Mouse (Mus musculus): ENCODE results near the gene Clca3a2. TPM values are rescaled to one million over a fixed set of nuclear protein-coding genes. Genes with fewer than 3 reads are reported as not detected.

The Clca3a2 gene
- not detected for polyA plus RNA-seq (2014; fragmentation: Illumina TruSeq; extraction: RNeasy Lipid Tissue Mini Kit (QIAGEN cat#74804); ENCODE audit: insufficient read depth, low read depth, low replicate concordance)

DNA sequence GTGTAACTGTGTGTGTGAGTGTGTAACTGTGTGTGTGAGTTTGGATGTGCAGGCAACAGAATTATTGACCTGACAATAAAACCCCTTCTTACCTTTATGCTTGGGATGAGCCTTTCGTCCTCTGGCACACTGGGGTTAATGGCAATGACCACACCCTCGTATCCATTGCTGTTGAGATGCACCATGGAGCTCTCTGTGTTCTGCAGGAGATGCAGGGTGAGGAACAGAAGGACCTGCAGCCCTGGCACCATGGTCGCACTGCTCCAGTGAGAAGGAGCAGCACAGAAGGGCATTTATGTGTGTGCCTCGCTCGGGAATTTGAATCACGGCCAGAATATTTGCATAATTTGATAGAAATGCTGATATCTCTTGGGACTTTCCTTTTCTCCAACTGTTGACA lies at the start of gene Clca3a2:
TSS of gene Clca3a2 (minus strand) at position 276 of the 400 bp plus-strand sequence.

DNA sequence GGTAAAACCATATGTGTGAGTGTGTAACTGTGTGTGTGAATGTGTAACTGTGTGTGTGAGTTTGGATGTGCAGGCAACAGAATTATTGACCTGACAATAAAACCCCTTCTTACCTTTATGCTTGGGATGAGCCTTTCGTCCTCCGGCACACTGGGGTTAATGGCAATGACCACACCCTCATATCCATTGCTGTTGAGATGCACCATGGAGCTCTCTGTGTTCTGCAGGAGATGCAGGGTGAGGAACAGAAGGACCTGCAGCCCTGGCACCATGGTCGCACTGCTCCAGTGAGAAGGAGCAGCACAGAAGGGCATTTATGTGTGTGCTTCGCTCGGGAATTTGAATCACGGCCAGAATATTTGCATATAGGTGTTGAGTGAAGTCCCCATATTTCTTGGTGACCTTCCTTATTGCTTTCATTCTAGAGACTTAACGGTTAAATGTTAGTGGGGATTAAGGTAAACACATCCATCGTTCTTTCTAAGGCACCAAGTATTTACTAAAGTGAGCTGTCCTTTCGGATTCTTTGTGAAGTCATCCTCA lies 29.8 kb upstream of the Clca3a2 start, which contains the start of gene Clca3b:
TSS of gene Clca3b (minus strand) at position 344 of the 543 bp plus-strand sequence.

DNA sequence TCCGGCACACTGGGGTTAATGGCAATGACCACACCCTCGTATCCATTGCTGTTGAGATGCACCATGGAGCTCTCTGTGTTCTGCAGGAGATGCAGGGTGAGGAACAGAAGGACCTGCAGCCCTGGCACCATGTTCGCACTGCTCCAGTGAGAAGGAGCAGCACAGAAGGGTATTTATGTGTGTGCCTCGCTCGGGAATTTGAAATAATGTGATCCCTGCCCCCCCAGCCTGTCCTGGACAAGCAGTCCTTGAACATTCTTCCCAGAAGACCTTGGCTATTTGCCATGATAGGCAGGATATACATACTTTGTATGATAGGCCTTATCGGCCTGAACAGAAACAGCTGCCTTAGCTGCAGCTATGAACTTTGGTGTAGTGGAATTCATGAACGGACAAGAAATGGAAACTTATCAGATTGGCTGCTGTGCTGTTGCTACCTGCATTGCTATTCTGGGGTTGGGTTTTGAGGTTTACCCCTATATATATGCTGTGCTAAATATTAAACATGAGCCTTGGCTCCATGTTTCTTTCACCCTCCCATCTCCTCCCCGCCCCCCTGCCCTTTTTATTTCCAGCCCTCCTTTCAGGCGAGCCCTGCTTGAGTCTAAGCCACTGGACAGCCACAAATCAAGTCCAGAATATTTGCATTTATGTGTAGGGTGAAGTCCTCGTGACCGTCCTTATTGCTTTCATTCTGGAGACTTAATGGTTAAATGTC lies 58.5 kb downstream of the Clca3a2 start, which contains the start of gene Clca3a1:
TSS of gene Clca3a1 (minus strand) at position 386 of the 718 bp plus-strand sequence.

Other genes with a start within 250 kb of the Clca3a2 start
- 32.6 TPM for gene Hs2st1, start 249.3 kb downstream of the Clca3a2 start, polyA plus RNA-seq (2014; fragmentation: Illumina TruSeq; extraction: RNeasy Lipid Tissue Mini Kit (QIAGEN cat#74804); ENCODE audit: insufficient read depth, low read depth, low replicate concordance)
- 537 TPM for gene Selenof, start 249.2 kb downstream of the Clca3a2 start, polyA plus RNA-seq (2014; fragmentation: Illumina TruSeq; extraction: RNeasy Lipid Tissue Mini Kit (QIAGEN cat#74804); ENCODE audit: insufficient read depth, low read depth, low replicate concordance)
- 93.0 TPM for gene Sh3glb1, start 99.2 kb downstream of the Clca3a2 start, polyA plus RNA-seq (2014; fragmentation: Illumina TruSeq; extraction: RNeasy Lipid Tissue Mini Kit (QIAGEN cat#74804); ENCODE audit: insufficient read depth, low read depth, low replicate concordance)
- gene Clca3a1, start 58.5 kb downstream of the Clca3a2 start, polyA plus RNA-seq (2014; fragmentation: Illumina TruSeq; extraction: RNeasy Lipid Tissue Mini Kit (QIAGEN cat#74804); ENCODE audit: insufficient read depth, low read depth, low replicate concordance): 0.83 TPM
- gene Clca3b, start 29.9 kb upstream of the Clca3a2 start, polyA plus RNA-seq (2014; fragmentation: Illumina TruSeq; extraction: RNeasy Lipid Tissue Mini Kit (QIAGEN cat#74804); ENCODE audit: insufficient read depth, low read depth, low replicate concordance): not detected
- gene Clca4b, start 113.0 kb upstream of the Clca3a2 start, polyA plus RNA-seq (2014; fragmentation: Illumina TruSeq; extraction: RNeasy Lipid Tissue Mini Kit (QIAGEN cat#74804); ENCODE audit: insufficient read depth, low read depth, low replicate concordance): not detected
- not detected for gene Clca4a, start 155.6 kb upstream of the Clca3a2 start, polyA plus RNA-seq (2014; fragmentation: Illumina TruSeq; extraction: RNeasy Lipid Tissue Mini Kit (QIAGEN cat#74804); ENCODE audit: insufficient read depth, low read depth, low replicate concordance)
- gene Clca1, start 213.3 kb upstream of the Clca3a2 start, polyA plus RNA-seq (2014; fragmentation: Illumina TruSeq; extraction: RNeasy Lipid Tissue Mini Kit (QIAGEN cat#74804); ENCODE audit: insufficient read depth, low read depth, low replicate concordance): 0.25 TPM